Mouse (Mus musculus) heart, adult 11 months (tissue): Measurements from ENCODE around the gene Jaml.

Source experiments
- DNase-seq: peaks from one replicate; pipeline ENCODE4 v3.0.0; 2022

Jaml gene

DNA sequence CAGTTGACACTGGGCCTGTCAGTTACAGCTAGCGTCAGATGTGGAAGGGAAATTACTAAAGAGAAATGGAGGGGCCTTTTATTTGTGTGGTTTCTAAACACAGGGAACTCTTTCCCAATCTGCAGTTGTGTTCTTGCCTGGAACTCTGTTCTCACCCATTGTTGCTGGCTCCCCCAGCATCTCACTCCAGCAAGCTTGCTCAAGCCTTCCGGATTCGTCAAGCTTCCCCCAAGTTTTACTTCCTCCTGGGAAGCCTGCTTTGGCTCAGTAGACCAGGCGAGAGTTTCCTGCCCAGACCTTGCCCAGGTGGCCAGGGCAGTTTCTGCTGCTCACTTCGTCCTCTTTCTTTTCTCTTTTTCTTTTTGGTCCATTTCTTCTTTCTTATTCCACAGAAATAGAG, 5.6 kb downstream of the Jaml start:
- peak; percentile 92 for DNase-seq

DNA sequence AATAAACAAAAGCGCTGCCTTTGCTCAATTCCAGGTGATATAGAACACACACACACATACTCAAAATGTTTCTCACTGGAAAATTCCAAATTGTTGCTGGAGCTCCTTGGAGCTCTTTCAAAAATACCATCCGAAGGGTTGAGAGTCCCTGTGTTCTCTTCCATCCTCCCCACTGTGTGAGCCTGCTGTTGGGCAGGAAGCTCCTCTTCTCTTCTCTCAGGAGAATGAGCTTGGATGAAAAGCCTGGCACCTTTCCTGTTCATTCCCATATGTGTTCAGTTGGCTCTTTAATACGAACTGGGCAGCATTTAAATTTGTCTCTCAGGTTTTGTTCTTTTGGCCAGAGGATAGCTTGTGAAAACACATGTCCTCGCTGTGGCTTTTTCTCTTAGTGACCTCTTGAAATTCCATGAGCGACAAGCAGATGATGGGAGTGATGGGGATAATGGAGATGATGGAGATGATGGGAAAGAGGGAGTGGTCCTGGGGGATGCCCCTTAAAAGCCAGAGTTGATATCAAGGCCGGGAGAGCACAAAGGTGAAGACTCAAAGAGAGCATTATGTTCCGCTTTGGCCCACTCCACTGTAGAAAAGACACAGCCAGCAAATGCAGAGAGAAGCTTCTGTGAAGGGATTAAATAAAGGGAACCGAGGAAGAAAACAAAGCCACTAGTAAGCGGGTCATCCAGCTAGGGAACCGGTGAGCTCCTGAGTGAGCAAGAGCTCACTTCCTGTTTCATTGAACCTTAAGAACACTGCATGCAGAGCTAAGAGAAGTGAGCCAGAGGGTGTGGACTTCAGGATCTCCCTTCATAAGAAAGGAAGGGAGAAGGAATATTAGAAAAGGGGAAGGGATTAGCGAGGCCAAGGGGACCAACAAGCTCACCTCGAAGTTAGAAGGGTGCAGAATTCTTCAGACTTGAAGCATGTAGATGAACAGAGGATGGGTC, 7.0 kb downstream of the Jaml start:
- DNase-seq: no peak

DNA sequence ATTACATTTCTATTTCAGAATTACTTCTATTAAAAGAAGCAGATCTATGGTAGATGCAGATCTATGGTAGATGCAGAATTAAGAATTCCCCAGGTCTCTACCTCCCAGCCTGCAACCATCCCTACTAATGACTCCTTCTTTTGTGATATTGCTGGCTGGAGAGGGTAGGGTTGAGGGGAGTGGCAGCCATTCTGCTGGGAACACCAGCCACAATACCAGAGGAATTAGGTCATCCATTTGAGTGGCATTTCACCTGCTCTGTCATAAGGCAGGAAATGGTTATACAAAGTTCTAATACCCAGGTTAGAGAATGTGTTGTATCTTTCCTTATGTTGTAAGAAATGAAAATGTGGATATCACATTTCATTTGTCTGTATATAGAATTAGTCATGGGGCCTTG, 9.1 kb downstream of the Jaml start:
- DNase-seq: no peak

DNA sequence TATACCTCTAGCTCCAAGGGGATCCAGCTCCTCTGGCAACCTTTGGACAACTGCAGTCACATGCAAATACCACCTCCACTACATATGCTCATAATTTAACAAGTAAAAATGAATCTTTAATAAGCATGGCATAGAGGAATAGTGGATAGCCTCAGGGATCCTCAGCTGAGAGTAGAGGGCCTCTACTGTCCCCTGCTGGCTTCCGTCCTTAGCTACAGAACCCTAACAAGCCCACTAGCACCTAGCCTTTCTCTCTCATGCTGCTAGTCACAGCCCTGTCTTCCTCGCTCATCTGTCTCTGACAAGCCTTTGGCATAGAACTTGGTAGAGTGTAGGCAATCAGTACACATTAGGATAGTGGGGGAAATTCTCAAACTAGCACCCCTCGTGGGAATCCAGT, 11.8 kb downstream of the Jaml start:
- DNase-seq: no peak

DNA sequence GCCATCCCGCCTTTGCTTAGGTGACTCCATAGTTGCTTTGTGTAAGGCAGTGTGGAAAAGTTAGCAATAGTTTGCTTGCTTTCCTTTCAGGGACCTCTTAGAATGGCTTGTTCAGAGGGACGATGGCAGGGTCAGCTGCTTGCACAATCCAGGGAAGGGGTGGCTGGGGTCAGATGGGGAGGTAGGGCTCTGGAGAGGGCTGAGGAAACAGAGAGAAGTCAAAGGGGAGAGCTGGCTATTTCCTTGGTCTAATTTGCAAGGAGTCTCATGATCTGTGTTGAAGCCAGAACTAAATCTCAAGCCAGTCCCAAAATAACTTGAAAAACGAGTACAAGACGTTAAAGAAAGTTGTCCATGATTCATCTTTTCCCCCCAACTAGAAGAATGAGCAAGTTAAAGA, 13.7 kb downstream of the Jaml start:
- no peak for DNase-seq

DNA sequence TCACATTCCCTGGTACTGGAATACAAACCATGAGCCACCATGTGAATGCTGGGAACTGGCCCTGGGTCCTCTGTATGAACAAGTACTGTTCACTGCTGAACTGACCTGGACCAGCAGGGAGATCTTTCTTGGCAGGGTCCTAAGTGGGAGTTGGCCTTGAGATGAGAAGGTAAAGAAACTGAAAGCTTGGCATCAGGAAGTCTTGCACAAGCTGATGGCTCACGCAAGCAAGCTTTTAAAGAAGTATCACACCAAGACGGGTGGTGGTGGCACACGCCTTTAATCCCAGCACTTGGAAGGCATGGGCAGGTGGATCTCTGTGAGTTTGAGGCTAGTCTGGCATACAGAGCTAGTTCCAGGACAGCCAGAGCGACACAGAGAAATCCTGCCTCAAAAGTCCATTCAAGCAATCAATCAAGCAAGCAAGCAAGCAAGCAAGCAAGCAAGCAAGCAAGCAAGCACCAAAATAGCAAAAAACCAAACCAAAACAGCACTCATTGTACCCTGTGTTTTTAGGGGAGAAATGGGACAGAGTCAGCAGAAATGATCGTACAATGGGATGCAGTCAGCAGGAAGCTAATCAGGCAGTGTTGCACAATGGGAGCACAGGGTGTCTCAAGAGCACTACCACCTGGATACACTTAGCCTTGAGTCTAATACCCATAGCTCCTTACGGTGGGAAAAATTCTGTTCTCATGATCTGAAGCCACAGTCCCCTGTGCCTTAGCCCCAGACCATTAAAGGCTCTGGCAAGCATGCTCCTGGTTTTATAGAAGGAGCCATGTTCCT, 16.4 kb downstream of the Jaml start:
- no peak for DNase-seq

DNA sequence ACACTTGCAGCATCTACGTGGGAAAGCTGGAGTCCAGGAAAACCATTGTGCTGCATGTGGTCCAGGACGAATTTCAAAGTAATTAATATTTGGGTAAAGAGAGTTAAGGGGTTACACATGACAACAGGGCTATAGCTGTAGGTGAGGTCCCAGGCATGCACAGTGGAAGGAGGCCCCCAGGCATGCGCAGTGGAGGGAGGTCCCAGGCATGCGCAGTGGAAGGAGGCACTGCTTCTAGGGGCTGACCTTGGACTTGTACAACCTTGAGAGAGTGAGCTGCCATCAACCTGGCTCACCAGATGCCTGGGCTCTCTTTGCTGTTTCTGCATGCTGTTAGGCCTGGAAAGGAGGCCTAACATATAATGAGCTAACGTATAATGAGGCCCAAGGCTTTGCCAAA, 18.9 kb downstream of the Jaml start:
- DNase-seq: no peak

DNA sequence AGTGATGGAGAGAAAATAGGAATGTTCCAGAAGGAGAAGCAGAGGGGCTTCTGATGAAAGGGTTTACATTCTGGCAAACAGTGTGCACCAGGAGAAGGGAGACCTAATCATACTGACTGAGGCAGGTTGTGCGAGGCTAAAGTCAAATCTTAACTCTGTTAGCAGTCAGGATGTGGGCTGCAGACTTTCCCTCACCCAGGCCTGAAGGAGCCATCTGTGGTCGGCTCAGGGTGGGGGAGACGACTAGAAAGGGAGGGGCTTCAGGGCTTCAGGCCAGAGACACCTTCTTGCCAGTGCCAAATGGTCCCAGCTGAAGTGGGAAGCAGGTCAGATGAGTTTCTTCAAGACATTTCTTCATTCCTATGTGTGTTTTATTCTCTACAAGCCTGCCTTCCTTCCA, 19.4 kb downstream of the Jaml start:
- DNase-seq: no peak

DNA sequence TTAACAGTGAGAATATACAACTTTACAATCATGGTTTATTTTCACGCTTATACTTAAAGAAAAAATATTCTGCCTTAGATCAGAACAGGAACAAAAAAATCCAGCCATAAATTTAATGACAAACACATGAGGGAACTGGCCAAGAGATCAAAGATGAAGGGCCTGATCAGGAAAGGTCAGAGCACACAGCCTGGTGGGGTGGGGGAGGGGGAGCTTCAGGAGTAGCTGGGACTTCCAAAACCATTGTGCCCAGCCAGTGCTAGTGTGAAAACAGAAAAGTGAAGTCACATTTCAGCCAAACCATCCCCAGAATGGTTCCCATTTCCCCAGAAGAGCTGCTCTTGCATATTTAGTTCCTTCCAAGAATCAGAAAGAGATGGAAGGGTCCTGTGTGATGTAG, 23.5 kb downstream of the Jaml start:
- no peak for DNase-seq

DNA sequence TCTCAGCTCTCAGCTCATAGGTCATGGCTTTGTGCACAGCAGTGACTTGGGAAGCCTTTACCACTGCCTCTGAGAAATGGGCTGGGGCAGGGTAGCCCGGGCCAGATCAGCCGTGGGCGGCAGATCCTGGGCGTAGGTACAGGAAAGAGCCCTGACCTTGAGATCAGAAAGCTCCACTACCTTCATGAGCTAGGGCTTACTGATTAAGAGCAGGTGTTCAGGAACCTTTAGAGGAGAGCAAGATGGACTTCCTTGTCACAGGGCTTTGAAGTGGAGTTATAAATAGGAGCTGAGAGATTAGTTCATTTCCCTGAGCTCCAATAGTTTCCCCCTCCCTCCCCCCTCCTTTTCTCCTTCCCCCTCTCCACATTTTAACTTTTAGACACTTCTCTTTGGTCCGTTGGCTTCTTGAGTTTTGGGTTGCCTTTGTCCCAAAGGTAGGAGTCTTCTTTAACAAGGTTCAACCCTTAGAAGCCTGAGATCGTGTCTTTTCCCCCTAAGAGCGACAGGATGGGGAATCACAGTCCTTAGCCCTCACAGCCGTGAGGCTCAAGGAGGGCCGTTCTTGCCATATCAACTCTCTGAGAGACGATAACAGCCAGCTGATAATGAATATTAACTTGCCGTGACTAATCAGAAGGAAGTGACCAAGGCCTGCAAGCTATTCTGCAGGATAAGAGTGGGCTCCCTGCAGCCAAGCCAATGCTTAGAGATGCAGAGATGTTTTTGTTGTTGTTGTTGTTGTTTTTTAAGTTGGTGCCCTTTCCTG, 24.4 kb downstream of the Jaml start:
- DNase-seq: no peak

DNA sequence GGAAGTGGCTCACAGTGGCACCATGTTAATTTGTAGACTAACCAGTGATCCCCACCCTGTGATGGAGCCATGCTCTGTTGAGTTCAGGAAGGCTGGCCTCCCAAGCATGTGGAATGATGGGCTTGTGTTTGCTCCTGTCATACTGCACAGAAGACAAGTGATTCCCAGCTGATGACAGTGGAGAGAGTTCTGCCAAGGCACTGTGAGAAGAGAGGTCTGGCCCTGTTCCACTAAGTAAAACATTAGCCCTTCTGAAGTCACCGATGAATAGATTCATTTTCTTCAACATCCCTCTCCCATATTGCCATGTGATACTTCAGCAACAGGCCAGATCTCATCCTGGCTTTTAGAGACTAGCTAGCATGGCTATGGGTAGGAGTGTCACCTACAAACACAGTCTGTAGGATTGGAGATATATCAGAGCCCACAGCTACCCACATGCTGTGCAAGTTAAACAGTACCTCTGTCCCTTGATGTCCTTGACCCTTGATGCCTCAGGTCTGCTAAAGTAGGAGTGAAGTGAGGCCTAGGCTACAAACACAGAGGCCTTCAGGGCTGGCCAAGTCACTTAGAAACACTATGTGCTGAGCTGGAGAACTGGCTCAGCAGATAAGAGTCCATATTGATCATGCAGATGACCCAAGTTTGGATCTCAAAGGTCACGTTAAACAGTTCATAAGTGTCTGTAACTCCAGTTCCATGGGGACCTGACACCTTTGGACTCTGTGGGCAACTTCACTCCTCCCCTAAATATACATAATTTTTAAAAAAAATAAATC, 26.8 kb downstream of the Jaml start:
- no peak for DNase-seq

DNA sequence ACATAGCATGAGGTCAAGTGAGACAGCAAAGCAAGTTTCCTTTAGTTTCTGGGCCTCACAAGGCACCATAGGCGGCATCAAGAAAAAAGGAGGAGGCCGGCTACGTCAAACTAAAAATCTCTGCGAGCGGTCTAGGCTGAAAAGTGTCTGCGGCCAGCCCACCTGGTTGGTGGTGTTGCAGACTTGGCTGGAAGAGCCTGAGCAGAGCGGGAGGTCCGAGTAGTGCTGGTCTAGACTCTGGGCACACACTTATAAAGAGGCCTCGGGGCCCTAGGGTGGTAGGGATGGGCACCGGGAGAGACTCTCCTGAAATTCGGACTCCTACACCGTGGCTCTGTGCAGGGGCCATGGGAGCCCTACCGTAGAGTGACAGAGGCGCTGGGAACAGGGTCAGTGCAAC, 36.7 kb downstream of the Jaml start:
- DNase-seq: no peak

DNA sequence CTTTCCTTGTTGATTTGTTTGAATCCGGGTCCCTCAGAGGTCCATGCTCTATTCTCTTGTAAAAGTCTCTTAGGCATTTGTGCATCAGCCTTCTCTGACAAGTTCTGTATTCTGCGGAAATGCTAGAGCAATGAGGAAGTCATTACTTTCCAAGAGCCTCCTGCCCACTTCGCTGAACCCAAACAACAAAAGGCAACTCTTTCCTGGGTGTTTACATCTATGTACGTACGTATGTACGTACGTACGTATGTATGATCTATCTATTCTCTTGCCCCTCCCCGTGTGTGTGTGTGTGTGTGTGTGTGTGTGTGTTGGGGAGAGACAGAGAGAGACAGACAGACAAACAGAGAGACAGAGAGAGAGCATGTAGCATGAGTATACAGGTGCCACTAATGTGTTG, 37.8 kb downstream of the Jaml start:
- DNase-seq: no peak

DNA sequence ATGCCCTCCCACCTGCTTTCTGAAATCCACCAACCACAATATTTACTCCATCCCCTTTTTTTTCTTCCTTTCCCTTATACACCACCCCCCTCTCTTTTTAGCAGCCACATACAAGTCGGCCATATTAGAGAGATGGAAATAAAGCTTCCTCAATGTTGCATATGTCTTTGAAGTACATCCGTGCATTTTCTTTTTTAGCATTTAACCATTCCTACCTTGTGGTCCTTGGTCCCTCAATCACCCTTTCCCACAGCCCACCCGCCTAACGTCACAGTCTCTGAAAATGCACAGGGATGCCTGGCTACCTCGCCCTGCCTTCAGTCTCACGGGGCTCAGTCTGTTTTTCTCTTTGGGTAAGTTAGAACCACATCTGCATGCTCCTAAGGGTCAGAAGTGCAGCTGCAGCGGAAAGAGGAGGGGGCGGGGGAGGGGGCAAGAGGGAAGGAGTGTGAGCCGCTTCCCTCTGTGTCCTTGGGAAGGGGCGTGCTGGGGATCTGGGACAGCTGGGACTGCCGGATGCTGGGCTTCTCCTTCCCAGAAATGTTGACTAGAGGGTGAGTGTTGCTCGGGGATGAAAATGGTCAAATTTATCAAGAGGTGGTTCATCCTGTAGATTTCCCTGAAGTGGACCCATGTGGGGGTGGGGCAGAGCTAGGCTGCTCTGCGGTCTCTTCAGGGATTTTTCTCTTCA, 38.9 kb downstream of the Jaml start, which contains the start of gene Scn2b:
Scn2b (plus strand) TSS at position 42 of the 691 bp plus-strand sequence.
- DNase-seq: peak; percentile 93

DNA sequence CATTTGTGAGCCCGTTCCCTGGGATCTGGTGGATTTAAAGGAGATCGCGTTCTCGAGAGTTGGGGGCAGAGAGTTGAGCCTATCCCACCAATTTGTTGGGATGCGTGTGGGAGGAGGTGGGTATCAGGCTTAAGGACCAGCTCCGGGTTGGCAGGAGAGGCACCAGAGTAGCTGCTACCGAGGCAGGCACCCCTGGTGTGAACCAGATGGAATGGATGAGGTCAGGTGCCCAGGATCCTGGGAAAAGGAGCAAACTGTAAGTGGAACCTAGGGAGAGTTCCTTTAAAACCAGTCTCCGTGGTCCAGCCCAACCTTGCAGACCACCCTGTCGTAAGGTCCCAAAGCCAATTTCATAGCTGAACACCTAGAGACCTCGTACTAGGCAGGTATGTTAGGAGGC, 39.6 kb downstream of the Jaml start:
- peak; percentile 85 for DNase-seq

DNA sequence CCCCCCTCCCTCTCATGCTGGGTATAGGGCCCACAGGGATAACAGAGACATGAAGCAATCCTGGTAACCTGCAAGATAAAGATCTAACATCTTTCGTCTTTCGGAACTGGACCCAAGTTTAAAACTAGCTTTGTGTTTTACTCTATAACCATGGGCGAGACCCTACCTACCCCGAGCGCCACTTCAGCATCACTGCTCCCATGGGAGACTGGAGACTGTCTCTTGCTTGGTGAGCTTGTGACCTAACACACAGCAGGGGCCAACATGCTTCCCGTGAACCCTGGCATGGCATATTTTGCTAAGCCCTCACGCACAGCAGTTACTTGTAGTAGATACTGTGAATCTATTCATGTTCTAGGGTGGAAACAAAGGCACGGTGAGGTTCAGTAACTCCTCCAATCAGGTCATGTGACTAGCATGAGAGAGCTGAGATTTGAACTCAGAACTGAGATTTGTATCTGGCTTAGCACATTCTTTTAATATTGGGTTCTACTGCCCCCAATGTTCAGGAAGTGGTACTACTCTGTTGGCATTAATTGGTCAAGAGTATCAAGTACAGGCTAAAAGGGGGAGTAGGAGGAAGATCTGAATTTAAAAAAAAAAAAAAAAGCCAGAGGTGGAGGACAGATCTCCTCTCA, 40.5 kb downstream of the Jaml start:
- DNase-seq: peak; percentile 82

DNA sequence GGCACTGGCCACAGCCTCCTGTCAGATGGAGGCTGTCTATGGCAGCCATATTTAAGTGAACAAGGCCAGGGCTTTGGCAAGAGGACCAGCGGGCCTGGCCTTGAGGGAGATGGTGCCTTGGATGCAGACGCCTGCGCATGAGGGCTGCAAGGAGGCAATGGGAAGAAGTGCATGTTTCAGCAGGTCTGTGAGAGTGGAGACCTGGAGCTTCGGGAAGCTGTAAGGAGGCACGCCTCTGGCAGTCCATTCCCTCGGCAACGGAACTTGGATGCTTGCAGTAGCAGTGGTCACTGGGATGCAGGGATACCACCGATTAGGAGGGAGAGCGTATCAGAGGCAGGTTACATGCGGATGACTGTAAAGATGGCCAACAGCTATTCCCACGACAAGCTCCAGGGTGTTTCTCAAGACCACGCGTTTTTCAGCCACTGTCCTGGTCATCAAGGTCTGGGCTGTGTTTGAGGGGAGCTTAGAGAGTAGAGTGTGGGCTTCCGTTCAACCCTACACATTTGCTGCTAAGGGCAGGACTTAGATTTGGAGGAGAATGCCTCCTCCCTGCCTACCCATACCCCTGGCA, 41.1 kb downstream of the Jaml start:
- DNase-seq: peak; percentile 80

DNA sequence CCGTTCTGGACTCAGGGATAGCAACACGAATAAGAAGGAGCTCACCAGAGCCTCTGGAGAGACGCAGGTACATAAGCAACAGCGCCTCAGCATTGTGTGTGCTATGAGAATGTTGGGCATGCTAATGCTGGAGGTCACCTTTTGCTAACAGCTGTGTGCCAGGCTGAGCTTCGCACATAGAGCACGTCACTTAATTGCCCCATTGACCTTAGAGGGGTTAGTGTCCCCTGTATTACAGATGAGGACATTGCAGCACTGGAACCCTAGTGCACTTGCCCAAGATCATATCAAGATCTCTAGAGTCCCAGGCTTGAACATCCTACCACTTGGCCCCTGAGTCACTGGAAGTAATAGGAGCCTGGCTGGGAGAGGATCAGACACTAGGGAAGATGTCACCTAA, 41.6 kb downstream of the Jaml start:
- peak; percentile 81 for DNase-seq

DNA sequence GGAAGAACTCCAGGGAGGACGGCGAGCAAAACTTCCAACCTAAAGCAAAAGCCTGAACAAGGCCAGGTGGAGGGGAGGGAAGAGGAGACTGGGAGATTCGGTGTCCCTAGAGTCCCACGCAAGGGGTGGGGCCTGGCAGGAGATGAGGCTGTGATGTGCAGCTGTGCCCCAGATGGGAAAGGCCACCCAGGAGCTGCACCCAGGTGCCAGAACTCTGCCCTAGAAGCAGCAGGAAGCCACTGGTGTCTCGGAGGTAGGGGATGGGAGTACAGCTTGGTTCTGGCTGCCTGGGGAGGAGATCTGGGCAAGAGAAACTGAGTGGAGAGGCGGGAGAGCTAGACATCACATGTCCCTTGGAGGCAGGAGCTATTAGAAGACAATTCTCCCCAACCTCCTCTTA, 42.0 kb downstream of the Jaml start:
- DNase-seq: peak; percentile 91

DNA sequence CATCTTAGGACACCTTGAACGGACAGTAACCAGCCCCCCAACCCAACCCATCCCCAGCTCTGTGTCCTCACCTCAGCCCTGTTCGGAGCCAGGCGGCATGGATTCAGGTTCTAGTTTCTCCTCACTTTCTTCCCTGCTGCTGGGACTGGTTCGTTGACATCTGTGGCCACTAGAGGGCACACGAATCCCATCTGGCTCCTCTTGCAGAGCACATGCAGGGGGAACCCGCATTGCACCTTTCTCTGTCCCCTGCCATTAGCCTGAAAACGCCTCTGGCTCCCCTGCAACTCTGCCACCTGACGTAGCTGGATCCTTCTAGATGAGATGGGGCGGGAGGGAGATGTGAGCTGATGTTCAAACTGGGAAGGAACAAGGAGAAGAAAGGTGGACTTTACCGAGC, 42.8 kb downstream of the Jaml start:
- DNase-seq: peak; percentile 96

DNA sequence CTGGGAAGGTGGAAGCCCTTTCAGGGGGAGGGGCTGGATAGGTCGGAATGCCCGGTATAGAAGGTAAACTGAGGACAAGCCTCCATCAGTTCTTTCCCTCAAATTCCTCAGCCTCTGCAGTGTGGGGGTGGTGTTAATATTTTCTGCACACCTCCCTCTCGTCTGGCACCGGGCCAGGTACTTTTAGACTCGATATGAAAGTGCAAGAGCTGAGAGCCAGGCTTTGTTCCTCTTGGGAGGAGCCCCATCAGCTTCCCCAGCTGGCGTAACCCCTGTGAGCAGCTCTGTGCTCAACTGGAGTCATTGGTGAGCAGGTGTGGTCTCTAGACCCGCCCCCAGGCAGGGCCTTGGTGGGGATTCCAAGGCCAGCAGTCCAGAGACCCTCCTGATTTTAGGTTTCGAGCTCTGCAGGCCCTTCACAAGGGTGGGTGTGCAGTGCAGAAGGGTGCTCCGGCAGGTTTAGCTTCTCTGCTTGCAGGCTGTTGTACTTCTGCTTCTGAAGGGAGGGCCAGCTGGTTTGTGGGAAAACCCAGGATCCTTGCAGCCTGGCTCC, 43.3 kb downstream of the Jaml start:
- peak; percentile 96 for DNase-seq
